Mouse (Mus musculus): ENCODE measurements around the gene Adora1. TPM values are rescaled to one million over a fixed set of nuclear protein-coding genes. Genes with fewer than 3 reads are reported as not detected.

The Adora1 gene
- polyA plus RNA-seq, 1 experiment from 2014 or later: 14.0 TPM

DNA sequence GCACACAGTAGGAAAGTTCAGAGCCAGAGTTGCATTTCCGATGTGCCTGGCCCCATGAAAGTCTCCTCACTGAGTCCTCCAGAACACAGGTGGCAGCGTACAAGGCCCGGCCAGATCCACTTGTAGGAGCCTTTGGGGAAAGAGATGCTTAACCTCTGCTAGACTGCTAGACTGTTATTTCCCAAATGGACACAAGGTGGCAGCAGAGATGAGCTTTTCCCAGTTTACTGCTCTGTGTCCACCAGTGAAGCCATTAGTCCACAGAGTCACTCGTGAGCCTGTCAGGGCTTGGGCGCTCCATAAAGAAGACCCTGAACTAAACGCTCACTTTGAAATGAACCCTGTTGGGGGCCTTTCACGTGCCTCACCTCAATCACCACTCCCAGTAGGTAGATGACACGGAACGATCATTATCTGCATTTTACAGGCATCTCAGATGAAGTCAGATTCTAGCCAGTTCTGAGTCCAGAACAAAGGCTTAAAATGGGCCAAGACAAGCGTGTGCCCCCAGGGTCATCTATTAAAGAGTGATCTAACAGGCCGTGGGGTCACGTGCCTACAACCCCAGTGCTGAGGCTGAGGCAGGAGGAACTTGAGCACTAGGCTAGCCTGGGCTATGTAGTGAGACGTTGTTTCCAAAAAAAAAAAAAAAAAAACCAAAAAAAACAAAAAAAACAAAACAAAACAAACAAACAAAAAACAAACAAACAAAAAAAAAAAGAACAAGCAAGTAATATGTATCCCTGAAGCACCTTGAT, 83.4 kb downstream of the Adora1 start:
- no peak overlapping the region for H3K27ac ChIP-seq (ENCODE audit: low read depth, low read length)
- H3K4me1 ChIP-seq (ENCODE audit: control insufficient read depth, insufficient read depth, low read length): no peaks in the 10 kb centered on the region
- H3K4me2 ChIP-seq (ENCODE audit: low read depth, low read length): no peak overlapping the region
- no peaks in the 10 kb centered on the region for H3K36me3 ChIP-seq (ENCODE audit: control insufficient read depth, insufficient read depth, low read length)
- ATAC-seq (ENCODE audit: low read depth): peak; percentile 81; the same call in 1 of the 2 replicates
- WGBS: 31% methylated on average over 13 of the region's 13 CpGs
- no peak overlapping the region for H3K9ac ChIP-seq (replicated peaks; ENCODE audit: low read depth, low read length)
- no peaks in the 10 kb centered on the region for H3K9me3 ChIP-seq (ENCODE audit: control insufficient read depth, low read length)
- H3K27me3 ChIP-seq (ENCODE audit: control insufficient read depth, insufficient read depth, low read length): no peaks in the 10 kb centered on the region
- no peak overlapping the region for H3K4me3 ChIP-seq (ENCODE audit: low read depth, low read length)

GRCm38 (mm10) chr1:134150745-134151144, 84.5 kb downstream of the Adora1 start:
- Histone ChIP-seq H3K36me3 (ENCODE audit: control insufficient read depth, insufficient read depth, low read length) (no peaks in the 10 kb centered on the region), H3K27me3 (ENCODE audit: control insufficient read depth, insufficient read depth, low read length) (no peaks in the 10 kb centered on the region)

DNA sequence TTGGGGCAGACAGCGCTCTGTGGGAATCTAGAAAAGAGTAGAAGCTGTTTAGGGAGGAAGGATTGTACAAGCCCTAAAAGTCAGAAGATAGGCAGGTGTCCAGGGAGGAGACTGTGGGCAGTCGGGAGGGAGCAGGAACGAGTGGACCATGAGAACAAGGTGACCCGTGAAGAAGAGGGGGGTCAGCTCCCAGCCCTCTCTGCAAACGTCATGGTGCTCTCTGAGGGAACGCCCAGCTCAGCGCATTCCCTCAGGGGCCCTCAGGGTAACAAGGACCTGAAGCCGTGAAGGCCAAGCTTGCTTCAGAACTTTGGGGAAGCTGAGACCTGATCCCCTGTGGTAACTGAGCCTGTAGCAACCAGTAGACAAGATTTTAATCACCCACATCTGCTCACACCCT, 85.2 kb downstream of the Adora1 start:
- H3K27me3 ChIP-seq (ENCODE audit: control insufficient read depth, insufficient read depth, low read length): no peaks in the 10 kb centered on the region
- H3K36me3 ChIP-seq (ENCODE audit: control insufficient read depth, insufficient read depth, low read length): no peaks in the 10 kb centered on the region
- H3K9ac ChIP-seq (replicated peaks; ENCODE audit: low read depth, low read length): no peak overlapping the region
- WGBS: 75% methylated on average over 8 of the region's 8 CpGs
- no peaks in the 10 kb centered on the region for H3K9me3 ChIP-seq (ENCODE audit: control insufficient read depth, low read length)
- no peak overlapping the region for H3K4me2 ChIP-seq (ENCODE audit: low read depth, low read length)
- H3K27ac ChIP-seq (ENCODE audit: low read depth, low read length): no peak overlapping the region
- no peak overlapping the region for H3K4me3 ChIP-seq (ENCODE audit: low read depth, low read length)
- no peak for ATAC-seq (ENCODE audit: low read depth)
- H3K4me1 ChIP-seq (ENCODE audit: control insufficient read depth, insufficient read depth, low read length): no peaks in the 10 kb centered on the region

More at GRCm38 (mm10) chr1:134150745-134151144, 84.5 kb downstream of the Adora1 start:
- H3K9me3 ChIP-seq (ENCODE audit: control insufficient read depth, low read length): no peaks in the 10 kb centered on the region
- H3K27ac ChIP-seq (ENCODE audit: low read depth, low read length): no peak overlapping the region
- no peaks in the 10 kb centered on the region for H3K4me1 ChIP-seq (ENCODE audit: control insufficient read depth, insufficient read depth, low read length)
- ATAC-seq (ENCODE audit: low read depth): no peak; the same call in 1 of the 2 replicates
- H3K4me2 ChIP-seq (ENCODE audit: low read depth, low read length): no peak overlapping the region
- WGBS: 93% methylated on average over 9 of the region's 9 CpGs
- no peak overlapping the region for H3K4me3 ChIP-seq (ENCODE audit: low read depth, low read length)
- no peak overlapping the region for H3K9ac ChIP-seq (replicated peaks; ENCODE audit: low read depth, low read length)

Other genes starting within 250 kb of the Adora1 start
- 0.23 and 13.8 TPM in 2 replicates for gene Fmod, start 198.2 kb downstream of the Adora1 start, polyA plus RNA-seq (2014; fragmentation: Nextera tagmentation; extraction: Ambion mirVana)
- gene Btg2, start 156.3 kb downstream of the Adora1 start, polyA plus RNA-seq (2014; fragmentation: Nextera tagmentation; extraction: Ambion mirVana): 22.4 and 26.9 TPM in 2 replicates
- 0.52 and 1.4 TPM in 2 replicates for gene Chit1, start 124.2 kb downstream of the Adora1 start, polyA plus RNA-seq (2014; fragmentation: Nextera tagmentation; extraction: Ambion mirVana)
- 2.1 and 2.7 TPM in 2 replicates for gene Chil1, start 53.3 kb downstream of the Adora1 start, polyA plus RNA-seq (2014; fragmentation: Nextera tagmentation; extraction: Ambion mirVana)
- 0.33 and 0.35 TPM in 2 replicates for gene Mybph, start 42.0 kb downstream of the Adora1 start, polyA plus RNA-seq (2014; fragmentation: Nextera tagmentation; extraction: Ambion mirVana)
- 0.76 and 0.80 TPM in 2 replicates for gene Myog, start 54.6 kb upstream of the Adora1 start, polyA plus RNA-seq (2014; fragmentation: Nextera tagmentation; extraction: Ambion mirVana)
- gene Ppfia4, start 97.5 kb upstream of the Adora1 start, polyA plus RNA-seq (2014; fragmentation: Nextera tagmentation; extraction: Ambion mirVana): 22.4 and 24.2 TPM in 2 replicates
- gene Tmem183a, start 126.5 kb upstream of the Adora1 start, polyA plus RNA-seq (2014; fragmentation: Nextera tagmentation; extraction: Ambion mirVana): 120 and 122 TPM in 2 replicates
- gene 4933406M09Rik, start 150.5 kb upstream of the Adora1 start, polyA plus RNA-seq (2014; fragmentation: Nextera tagmentation; extraction: Ambion mirVana): not detected in 2 replicates
- gene Cyb5r1, start 170.1 kb upstream of the Adora1 start, polyA plus RNA-seq (2014; fragmentation: Nextera tagmentation; extraction: Ambion mirVana): 16.2 and 19.2 TPM in 2 replicates
- gene Adipor1, start 179.9 kb upstream of the Adora1 start, polyA plus RNA-seq (2014; fragmentation: Nextera tagmentation; extraction: Ambion mirVana): 84.4 and 87.4 TPM in 2 replicates
- 29.0 and 39.4 TPM in 2 replicates for gene Klhl12, start 220.1 kb upstream of the Adora1 start, polyA plus RNA-seq (2014; fragmentation: Nextera tagmentation; extraction: Ambion mirVana)

Data from neural tube, embryonic 14.5 days (tissue).